Mouse (Mus musculus) kidney, adult 9 months (tissue): ENCODE results near the gene Sag.
"Not testable (repeated sequence)": the region's sequence is repeated elsewhere in the genome, so short reads cannot be mapped to it uniquely, and the experiment has no call there.

Source experiments
- DNase-seq: peaks from one replicate; pipeline ENCODE4 v3.0.0; 2022

The Sag gene

GRCm38 (mm10) chr1:87825281-87825680 is 21.8 kb downstream of the Sag start:
- no peak for DNase-seq

DNA sequence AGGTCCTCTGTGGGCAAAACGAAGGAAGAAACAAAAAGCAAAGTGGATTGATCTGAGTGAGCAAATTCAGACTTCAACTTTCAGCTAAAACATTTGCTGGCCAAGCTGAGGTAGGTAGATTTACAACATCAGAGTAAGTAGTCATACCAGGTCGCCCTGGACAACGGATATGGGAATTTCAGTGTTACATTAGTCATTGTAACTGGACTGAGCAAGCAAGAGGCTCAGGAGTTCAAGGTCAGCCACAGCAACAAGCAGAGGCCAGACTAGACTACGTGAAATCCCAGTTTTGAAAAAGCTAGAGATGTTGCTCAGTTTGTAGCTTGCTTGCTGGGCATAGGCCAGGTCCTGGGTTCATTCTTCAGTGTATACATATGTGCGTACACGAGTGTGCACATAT is 22.5 kb downstream of the Sag start:
- DNase-seq: no peak

DNA sequence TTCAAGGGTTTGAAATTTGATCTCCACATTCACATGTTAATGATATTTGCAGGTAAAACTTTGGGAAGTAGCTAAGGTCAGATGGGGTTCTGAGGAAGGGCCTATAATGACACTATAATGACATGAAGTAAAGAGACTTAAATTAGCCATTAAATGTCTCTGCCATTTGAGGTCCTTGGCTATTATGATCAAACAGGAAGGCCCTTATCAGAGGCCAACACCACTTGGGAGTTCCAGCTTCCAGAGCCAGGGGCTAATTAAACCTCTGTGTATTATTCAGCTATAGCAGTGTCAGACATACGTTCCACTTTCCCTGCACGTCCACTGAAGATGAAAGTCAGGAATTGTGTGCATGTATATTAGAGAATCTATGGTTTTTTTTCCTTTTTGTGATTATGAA is 23.0 kb downstream of the Sag start:
- no peak for DNase-seq

DNA sequence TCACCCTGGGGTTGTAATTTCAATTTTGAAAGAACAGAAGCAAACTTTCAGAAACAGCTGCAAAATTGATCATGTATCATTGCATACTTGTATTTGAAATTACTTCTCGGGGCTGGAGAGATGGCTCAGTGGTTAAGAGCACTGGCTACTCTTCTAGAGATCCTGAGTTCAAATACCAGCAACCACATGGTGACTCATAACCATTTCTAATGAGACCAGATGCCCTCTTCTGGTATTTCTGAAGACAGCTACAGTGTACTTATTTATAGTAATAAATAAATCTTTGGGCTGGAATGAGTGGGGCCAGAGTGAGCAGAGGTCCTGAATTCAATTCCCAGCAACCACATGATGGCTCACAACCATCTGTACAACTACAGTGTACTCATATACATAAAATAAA is 24.0 kb downstream of the Sag start:
- not testable (repeated sequence) for DNase-seq

GRCm38 (mm10) chr1:87828185-87828584 is 24.7 kb downstream of the Sag start:
- DNase-seq: no peak

DNA sequence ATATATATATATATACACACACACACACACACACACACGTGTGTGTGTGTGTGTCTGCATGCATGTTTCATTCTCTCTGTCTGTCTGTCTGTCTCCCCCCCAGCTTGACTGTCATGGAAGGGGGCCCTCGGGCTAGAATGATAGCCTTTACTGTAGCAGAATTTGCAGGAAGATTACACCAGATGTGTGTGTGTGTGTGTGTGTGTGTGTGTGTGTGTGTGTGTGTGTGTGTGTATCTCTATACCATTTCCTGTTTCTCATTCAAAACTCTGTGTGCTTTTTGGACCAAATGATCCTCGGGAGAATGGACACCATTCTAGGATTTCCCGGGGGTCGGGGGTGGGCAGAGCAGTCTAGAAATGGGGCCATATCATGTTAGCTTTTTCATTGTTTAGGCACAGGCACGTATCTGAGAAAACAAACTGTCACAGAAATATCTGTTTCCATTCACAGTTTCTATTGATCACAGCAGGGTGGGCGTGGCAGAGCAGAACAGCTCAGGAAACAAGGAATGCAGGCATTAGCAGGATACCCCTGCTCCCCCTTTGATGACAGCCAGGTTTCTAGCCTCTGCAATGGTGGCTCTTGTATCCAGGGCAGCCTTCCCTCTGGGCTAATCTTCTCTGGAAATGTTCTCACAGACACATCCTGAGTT is 25.6 kb downstream of the Sag start:
- no peak for DNase-seq

DNA sequence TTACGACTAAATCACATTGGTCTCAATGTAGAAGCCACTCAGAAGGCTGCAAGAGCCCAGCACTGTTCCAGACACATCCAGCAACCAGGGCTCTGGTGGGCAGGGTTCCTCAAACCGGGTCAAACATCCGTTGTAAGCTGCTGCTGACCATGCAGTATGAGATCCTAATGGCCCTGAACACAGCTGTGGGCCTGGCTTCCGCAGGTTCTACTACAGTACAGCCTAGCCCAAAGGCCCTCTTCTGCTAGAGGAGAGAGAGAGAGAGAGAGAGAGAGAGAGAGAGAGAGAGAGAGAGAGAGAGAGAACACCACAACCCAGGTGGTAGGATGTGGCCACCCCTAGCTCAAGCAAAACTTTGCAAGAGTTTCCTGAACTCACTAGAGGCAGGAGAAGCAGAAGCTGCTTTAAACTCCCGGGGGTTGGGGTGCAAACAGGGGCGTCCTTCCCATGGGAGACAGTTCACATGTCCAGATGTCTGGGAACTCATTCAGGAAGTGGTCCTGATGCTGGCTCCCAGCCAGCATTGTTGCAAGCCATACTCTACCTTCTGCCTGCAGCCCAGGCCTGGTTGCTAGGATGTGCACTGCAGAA is 26.2 kb downstream of the Sag start:
- DNase-seq: no peak

DNA sequence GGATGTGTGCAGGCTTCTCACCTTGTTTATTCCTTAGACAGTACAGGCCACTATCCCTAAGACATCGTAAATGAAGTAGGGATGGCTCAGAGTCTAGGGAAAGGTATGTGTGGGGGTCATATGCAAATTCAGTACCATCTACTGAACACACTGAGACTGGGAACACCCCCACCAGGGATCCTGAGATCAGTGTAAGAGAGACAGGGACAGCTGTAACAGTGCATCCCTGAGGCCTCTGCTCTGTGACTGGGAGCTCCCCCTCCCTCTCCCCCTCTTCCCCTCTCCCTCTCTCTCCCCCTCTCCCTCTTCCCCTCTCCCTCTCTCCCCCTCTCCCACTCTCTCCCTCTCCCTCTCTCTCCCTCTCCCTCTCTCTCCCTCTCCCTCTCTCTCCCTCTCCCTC is 33.0 kb downstream of the Sag start:
- DNase-seq: no peak

- no peak for DNase-seq
Observed at GRCm38 (mm10) chr1:87837018-87837417, 33.5 kb downstream of the Sag start.

DNA sequence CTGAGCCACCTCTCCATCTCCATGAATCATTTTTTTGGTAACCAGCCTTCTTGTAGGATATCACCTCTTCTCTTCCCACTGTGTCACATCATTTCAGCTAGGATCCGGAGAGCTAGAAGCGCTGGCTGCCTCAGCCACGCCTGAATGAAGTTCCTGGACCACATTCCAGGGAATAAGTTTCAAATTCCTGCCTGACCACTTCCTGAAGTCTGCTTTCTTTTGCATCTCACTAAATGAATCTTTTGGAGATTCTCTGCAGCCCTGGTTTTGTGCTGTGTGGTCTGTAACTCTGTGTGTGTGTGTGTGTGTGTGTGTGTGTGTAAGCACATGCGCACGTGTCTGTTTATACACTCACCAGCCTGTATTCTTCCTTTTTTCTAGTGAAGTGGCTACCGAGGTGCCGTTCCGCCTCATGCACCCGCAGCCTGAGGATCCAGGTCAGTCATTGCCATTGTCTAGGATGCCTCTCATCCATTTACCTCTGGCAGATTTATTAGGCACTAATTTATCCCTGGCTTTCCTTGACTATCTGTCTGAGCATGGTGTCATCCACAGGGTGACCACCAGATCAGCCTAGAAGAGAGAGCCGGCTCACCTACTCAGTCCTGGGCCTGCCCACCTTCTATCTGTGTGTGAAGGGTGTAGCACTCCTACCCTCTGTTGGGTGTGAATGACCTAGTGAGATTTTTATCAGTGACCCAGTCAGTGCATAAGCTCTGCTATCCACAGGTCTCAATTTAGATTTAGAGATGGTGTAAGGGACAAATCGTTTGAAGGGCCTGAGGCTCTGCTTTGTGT is 37.1 kb downstream of the Sag start:
- no peak for DNase-seq

DNA sequence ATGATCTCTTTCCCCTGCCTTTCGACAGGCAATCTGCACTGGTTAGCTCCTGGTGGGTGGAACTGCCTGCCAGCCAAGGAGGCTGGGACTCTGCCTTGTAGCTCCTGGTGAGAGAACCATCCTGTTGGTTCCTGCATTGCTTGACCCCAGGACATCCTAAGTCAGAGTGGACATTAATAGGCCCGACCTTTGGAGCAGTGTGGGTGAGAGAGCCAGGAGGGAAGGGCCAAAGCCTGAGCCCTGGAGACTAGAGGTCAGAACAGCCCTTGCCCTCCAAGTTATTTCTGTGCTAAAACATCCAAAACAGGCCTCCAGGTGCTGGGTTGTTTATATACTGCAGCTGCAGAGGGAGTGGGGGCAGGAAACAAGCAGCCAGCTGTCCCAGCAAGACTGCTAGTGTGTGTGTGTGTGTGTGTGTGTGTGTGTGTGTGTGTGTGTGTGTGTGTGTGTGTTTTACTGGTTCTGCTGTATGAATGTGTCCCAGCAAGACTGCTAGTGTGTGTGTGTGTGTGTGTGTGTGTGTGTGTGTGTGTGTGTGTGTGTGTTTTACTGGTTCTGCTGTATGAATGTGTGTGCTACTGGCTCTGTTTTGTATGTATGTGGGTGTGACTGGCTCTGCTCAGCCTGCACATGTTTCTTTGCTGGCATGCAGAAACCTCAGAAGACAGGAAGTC is 43.5 kb downstream of the Sag start:
- peak; percentile 90 for DNase-seq

DNA sequence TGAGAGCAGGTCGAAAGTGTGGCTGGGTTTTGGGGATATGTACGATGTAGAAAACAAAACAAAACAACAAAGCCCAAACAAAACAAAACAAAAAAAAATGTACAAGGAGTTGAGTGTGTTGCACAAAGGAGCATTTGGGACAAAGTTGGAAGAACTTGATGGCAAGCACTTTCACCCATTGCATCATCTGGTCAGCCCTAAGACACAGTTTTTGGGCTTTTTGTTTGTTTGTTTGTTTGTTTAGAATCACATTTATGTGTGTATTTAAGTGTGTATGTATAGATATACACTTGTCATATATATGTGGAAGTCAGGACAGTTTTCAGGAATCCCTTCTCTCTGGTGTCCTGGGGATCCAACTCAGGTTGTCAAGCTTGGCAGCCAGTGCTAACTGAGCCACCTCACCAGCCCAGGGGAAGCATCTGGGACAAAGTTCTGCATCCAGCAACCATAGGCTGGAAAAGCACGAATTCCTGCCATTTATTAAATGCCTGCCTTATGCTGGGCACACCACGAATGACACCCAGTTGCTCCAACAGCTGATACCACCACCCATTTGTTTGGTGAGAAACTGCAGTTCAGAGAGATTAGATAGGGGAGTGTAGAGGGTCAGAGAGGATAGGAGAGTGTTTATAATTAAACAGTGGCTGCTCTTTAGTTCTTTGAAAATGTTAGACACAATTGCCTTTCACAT is 44.1 kb downstream of the Sag start:
- DNase-seq: no peak

- no peak for DNase-seq
Observed at GRCm38 (mm10) chr1:87848237-87848996, 44.9 kb downstream of the Sag start.

DNA sequence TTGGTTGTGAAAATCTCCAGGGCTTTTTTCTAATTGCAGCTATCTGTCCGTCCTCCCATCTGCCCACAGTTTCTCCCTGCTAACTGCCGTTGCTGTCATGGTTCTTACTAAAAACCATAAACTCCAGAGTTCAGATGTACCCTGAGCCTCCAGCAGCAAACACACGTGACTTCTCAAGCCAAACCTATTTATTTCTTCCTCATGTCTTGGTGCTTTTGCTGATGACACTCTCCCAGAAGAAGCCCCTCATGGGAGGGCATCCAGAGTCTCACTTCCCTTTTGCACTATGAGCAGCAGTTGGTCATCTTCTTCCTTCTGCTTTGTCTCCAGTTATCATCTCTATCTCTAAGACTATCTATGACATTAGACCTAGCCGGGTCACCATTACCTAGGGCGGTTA is 45.8 kb downstream of the Sag start:
- no peak for DNase-seq

GRCm38 (mm10) chr1:87851344-87851743 is 47.9 kb downstream of the Sag start:
- DNase-seq: no peak

GRCm38 (mm10) chr1:87852081-87852790 is 48.8 kb downstream of the Sag start:
- no peak for DNase-seq

DNA sequence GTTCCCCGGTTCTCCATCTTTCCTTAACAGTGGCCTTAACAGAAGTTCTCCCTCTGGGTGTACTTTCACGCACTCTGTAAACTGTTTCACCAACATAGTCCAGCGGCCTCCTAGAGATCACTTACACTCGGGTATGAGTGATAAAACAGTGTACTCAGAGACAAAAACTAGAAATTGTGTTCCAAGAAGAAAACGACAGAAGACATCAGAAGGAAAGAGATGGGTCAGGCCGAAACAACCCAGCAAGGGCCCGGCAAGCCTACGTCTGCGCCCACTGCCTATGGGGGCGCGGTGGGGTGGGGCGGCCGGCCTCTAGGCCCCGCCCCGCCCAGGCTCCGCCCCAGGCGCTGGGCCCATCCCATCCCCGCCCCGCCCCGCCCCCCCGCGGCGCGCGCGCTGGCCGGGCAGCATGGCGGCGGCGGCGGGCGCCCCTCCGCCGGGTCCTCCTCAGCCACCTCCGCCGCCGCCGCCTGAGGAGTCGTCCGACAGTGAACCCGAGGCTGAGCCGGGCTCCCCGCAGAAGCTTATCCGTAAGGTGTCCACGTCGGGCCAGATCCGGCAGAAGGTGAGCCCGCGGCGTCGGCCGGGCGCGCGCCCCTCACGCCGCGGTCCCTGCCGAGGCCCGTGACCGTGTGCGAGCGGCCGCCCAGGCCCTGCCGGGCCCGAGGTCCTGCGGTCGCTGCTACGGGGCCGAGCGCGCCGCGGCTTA is 49.6 kb downstream of the Sag start, which contains the start of gene Dgkd:
Gene Dgkd (plus strand): TSS at position 396 of the 709 bp plus-strand sequence.
- peak; percentile 57 for DNase-seq

GRCm38 (mm10) chr1:87853601-87854361 is 50.3 kb downstream of the Sag start:
- peak; percentile 56 for DNase-seq

DNA sequence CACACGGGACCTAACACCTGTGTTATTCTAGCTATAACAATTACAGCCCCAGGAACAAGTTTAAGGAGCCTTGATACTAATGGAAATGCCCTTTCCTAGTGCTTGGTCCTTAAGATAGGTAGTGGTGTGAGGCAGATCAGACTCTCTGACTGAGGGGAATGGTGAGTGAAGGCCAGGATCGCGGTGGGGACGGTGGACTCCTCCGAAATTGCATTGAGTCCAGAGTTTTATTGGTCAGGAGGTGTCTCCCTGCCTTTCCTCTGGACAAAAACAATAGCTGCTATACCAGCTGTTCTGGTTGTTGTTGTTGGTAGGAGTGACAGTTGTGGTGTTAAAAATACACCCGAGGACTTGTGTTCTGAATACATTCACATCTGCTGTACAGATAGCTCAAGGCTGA is 50.9 kb downstream of the Sag start:
- no peak for DNase-seq

DNA sequence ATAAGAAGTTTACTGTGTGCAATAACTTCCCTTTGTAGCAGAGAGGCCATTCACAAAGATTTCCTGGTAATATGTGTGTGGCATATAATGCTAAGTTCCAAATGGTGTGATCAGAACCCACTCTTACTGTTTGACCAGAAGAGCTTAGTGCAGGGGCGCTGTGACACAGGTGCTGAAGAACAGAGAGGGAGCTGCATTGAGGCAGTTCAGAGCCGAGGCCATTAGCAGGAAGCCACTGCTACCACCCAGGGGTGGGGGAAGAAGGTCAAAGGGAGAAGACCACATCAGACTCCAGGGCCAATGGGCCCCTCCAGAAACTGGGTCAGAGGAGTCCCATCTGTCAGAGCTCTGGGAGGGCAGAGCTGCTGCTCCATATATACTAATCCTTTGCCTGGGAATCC is 51.4 kb downstream of the Sag start:
- no peak for DNase-seq
